Mouse (Mus musculus): ENCODE results near the gene Slc3a2. TPM values are rescaled to one million over a fixed set of nuclear protein-coding genes. Genes with fewer than 3 reads are reported as not detected.

Gene Slc3a2
- polyA plus RNA-seq, 1 experiment from 2014 or later, result 123 TPM

GRCm38 (mm10) chr19:8665746-8666145, 57.4 kb downstream of the Slc3a2 start:
- H3K9ac ChIP-seq, result no peak overlapping the region
- H3K4me1 ChIP-seq, result peaks cover 22% of the 10 kb centered on the region
- no peak overlapping the region for H3K4me3 ChIP-seq (replicated peaks)
- H3K9me3 ChIP-seq (replicated peaks), result no peaks in the 10 kb centered on the region
- H3K27ac ChIP-seq, result no peak overlapping the region
- H3K36me3 ChIP-seq, result no peaks in the 10 kb centered on the region
- no peak for ATAC-seq (replicated peaks; ENCODE audit: low FRiP score)
- no peak overlapping the region for H3K4me2 ChIP-seq
- peaks cover 11% of the 10 kb centered on the region; the same call in 1 of the 2 replicates for H3K27me3 ChIP-seq
- 71% methylated on average over 5 of the region's 5 CpGs for WGBS

DNA sequence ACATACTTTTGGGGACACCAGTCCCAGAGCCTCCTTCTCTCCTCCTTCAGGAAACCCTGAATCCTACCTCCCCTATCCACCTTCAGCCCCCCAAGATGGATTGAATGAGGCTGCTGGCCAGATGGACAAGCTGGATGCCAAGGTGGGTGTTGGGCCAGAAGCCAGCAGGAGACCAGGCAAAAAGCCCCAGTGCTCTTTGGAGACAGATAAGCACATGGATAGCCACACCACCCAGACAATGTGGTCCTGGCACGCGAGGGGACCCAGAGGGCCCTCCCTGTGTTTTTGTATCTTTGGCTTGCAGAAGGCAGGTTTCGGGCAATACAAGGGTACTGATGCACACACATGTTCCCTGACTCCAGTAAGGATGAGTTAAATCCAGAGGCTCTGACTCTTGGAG, 58.3 kb downstream of the Slc3a2 start:
- WGBS, result 89% methylated on average over 3 of the region's 3 CpGs
- Histone ChIP-seq H3K4me1 (peaks cover 22% of the 10 kb centered on the region), H3K9me3 (replicated peaks) (no peaks in the 10 kb centered on the region), H3K27me3 (peaks cover 11% of the 10 kb centered on the region; the same call in 1 of the 2 replicates), H3K27ac (no peak overlapping the region), H3K4me2 (no peak overlapping the region), H3K9ac (no peak overlapping the region), H3K4me3 (replicated peaks) (no peak overlapping the region), H3K36me3 (no peaks in the 10 kb centered on the region)
- no peak for ATAC-seq (replicated peaks; ENCODE audit: low FRiP score)

- H3K27ac ChIP-seq, result no peak overlapping the region
- H3K4me2 ChIP-seq, result peak overlapping the region; percentile 17
- H3K9ac ChIP-seq, result no peak overlapping the region
- ATAC-seq (replicated peaks; ENCODE audit: low FRiP score), result no peak
- 48% methylated on average over 10 of the region's 10 CpGs for WGBS
- no peaks in the 10 kb centered on the region for H3K36me3 ChIP-seq
- H3K4me1 ChIP-seq, result peaks cover 22% of the 10 kb centered on the region
- H3K27me3 ChIP-seq, result peaks cover 11% of the 10 kb centered on the region; the same call in 1 of the 2 replicates
- H3K9me3 ChIP-seq (replicated peaks), result no peaks in the 10 kb centered on the region
- H3K4me3 ChIP-seq (replicated peaks), result no peak overlapping the region
These were observed 59.2 kb downstream of the Slc3a2 start for GRCm38 (mm10) chr19:8663911-8664421.

DNA sequence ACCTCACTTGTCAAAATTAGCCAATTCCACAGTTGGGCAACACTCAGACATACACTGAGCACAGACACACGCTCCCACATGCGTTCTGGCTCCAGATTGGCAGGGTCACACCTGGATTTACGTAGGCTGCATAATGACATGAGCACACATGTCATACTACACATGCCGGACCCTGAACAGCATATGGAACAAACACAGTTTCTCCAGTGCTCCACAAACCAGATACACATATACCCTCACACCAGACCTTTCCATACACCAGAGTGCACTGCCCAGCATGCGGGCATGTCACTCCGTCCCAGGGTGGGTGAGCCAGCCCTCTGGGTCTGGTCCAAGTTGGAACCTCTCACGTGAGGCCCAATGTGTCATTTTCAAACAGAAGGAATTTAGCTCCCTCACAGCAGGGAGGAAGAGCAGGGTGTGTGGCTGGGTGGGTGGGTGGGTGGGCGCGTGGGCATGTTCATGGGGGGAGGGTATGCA, 59.8 kb downstream of the Slc3a2 start, which contains the start of gene Chrm1:
Chrm1 (plus strand) TSS at position 430 of the 480 bp plus-strand sequence.
- Histone ChIP-seq H3K27me3 (peaks cover 11% of the 10 kb centered on the region; the same call in 1 of the 2 replicates), H3K4me2 (peak within 1 kb of the TSS; percentile 81), H3K9ac (no peak within 1 kb of the TSS), H3K36me3 (no peaks in the 10 kb centered on the region), H3K27ac (no peak within 1 kb of the TSS), H3K4me1 (peaks cover 22% of the 10 kb centered on the region), H3K9me3 (replicated peaks) (no peaks in the 10 kb centered on the region), H3K4me3 (replicated peaks) (no peak within 1 kb of the TSS)
- 0 out of 2 replicates have a peak, but pooled peaks have one; percentile 10 for ATAC-seq (replicated peaks; ENCODE audit: low FRiP score)
- 71% methylated on average over 9 of the region's 9 CpGs for WGBS

GRCm38 (mm10) chr19:8662337-8662736, 60.8 kb downstream of the Slc3a2 start:
- ATAC-seq (replicated peaks; ENCODE audit: low FRiP score), result peak; percentile 50; the same call in 1 of the 2 replicates
- WGBS, result 4% methylated on average over 11 of the region's 11 CpGs
- Histone ChIP-seq H3K4me3 (replicated peaks) (peak overlapping the region; percentile 43), H3K4me2 (peak overlapping the region; percentile 81), H3K27me3 (peaks cover 11% of the 10 kb centered on the region; the same call in 1 of the 2 replicates), H3K4me1 (peaks cover 22% of the 10 kb centered on the region), H3K27ac (no peak overlapping the region), H3K9me3 (replicated peaks) (no peaks in the 10 kb centered on the region), H3K36me3 (no peaks in the 10 kb centered on the region), H3K9ac (peak overlapping the region; percentile 34)

GRCm38 (mm10) chr19:8661821-8662307, 61.3 kb downstream of the Slc3a2 start:
- no peaks in the 10 kb centered on the region for H3K36me3 ChIP-seq
- ATAC-seq (replicated peaks; ENCODE audit: low FRiP score), result peak; percentile 36

More at GRCm38 (mm10) chr19:8661821-8662307, 61.3 kb downstream of the Slc3a2 start:
- H3K27ac ChIP-seq, result no peak overlapping the region
- H3K4me1 ChIP-seq, result peaks cover 22% of the 10 kb centered on the region
- H3K9me3 ChIP-seq (replicated peaks), result no peaks in the 10 kb centered on the region
- 2% methylated on average over 35 of the region's 35 CpGs for WGBS
- peak overlapping the region; percentile 81 for H3K4me2 ChIP-seq
- H3K27me3 ChIP-seq, result peaks cover 11% of the 10 kb centered on the region; the same call in 1 of the 2 replicates
- peak overlapping the region; percentile 43 for H3K4me3 ChIP-seq (replicated peaks)
- H3K9ac ChIP-seq, result peak overlapping the region; percentile 34

Small RNAs within 50 kb of the gene (microRNA-seq; reads per million reads assigned to microRNA genes)
- gene Mir6992, result not detected

Other genes starting within 250 kb of the Slc3a2 start
- gene Slc22a8, start 132.1 kb downstream of the Slc3a2 start, polyA plus RNA-seq (2015; fragmentation: Nextera tagmentation; extraction: Ambion mirVana), result 6.8 and 8.3 TPM in 2 replicates
- gene Slc22a6, start 105.3 kb downstream of the Slc3a2 start, polyA plus RNA-seq (2015; fragmentation: Nextera tagmentation; extraction: Ambion mirVana), result 21.6 and 26.5 TPM in 2 replicates
- 0.06 and 0.14 TPM in 2 replicates for gene Chrm1, start 59.6 kb downstream of the Slc3a2 start, polyA plus RNA-seq (2015; fragmentation: Nextera tagmentation; extraction: Ambion mirVana)
- 90.1 and 94.2 TPM in 2 replicates for gene Wdr74, start 12.5 kb upstream of the Slc3a2 start, polyA plus RNA-seq (2015; fragmentation: Nextera tagmentation; extraction: Ambion mirVana)
- gene 1700092M07Rik, start 17.3 kb upstream of the Slc3a2 start, polyA plus RNA-seq (2015; fragmentation: Nextera tagmentation; extraction: Ambion mirVana), result 2.0 and 2.6 TPM in 2 replicates
- 132 and 145 TPM in 2 replicates for gene Stx5a, start 18.0 kb upstream of the Slc3a2 start, polyA plus RNA-seq (2015; fragmentation: Nextera tagmentation; extraction: Ambion mirVana)
- gene Nxf1, start 33.7 kb upstream of the Slc3a2 start, polyA plus RNA-seq (2015; fragmentation: Nextera tagmentation; extraction: Ambion mirVana), result 183 and 189 TPM in 2 replicates
- 206 and 220 TPM in 2 replicates for gene Tmem223, start 47.6 kb upstream of the Slc3a2 start, polyA plus RNA-seq (2015; fragmentation: Nextera tagmentation; extraction: Ambion mirVana)
- 83.6 and 85.6 TPM in 2 replicates for gene Tmem179b, start 51.1 kb upstream of the Slc3a2 start, polyA plus RNA-seq (2015; fragmentation: Nextera tagmentation; extraction: Ambion mirVana)
- gene Taf6l, start 63.0 kb upstream of the Slc3a2 start, polyA plus RNA-seq (2015; fragmentation: Nextera tagmentation; extraction: Ambion mirVana), result 31.5 and 35.1 TPM in 2 replicates
- gene Polr2g, start 75.2 kb upstream of the Slc3a2 start, polyA plus RNA-seq (2015; fragmentation: Nextera tagmentation; extraction: Ambion mirVana), result 172 and 187 TPM in 2 replicates
- gene Zbtb3, start 79.2 kb upstream of the Slc3a2 start, polyA plus RNA-seq (2015; fragmentation: Nextera tagmentation; extraction: Ambion mirVana), result 5.1 and 5.7 TPM in 2 replicates
- 61.7 and 62.7 TPM in 2 replicates for gene Ttc9c, start 96.0 kb upstream of the Slc3a2 start, polyA plus RNA-seq (2015; fragmentation: Nextera tagmentation; extraction: Ambion mirVana)
- 5.6 and 6.4 TPM in 2 replicates for gene Hnrnpul2, start 96.6 kb upstream of the Slc3a2 start, polyA plus RNA-seq (2015; fragmentation: Nextera tagmentation; extraction: Ambion mirVana)
- not detected in 2 replicates for gene AC129217.1, start 106.4 kb upstream of the Slc3a2 start, polyA plus RNA-seq (2015; fragmentation: Nextera tagmentation; extraction: Ambion mirVana)
- 52.1 and 58.1 TPM in 2 replicates for gene Bscl2, start 114.1 kb upstream of the Slc3a2 start, polyA plus RNA-seq (2015; fragmentation: Nextera tagmentation; extraction: Ambion mirVana)
- gene Gng3, start 115.8 kb upstream of the Slc3a2 start, polyA plus RNA-seq (2015; fragmentation: Nextera tagmentation; extraction: Ambion mirVana), result 4.8 and 8.5 TPM in 2 replicates
- gene Lrrn4cl, start 127.4 kb upstream of the Slc3a2 start, polyA plus RNA-seq (2015; fragmentation: Nextera tagmentation; extraction: Ambion mirVana), result 0.84 and 1.3 TPM in 2 replicates
- gene Ubxn1, start 148.1 kb upstream of the Slc3a2 start, polyA plus RNA-seq (2015; fragmentation: Nextera tagmentation; extraction: Ambion mirVana), result 192 and 195 TPM in 2 replicates
- 69.5 and 72.8 TPM in 2 replicates for gene Uqcc3, start 157.6 kb upstream of the Slc3a2 start, polyA plus RNA-seq (2015; fragmentation: Nextera tagmentation; extraction: Ambion mirVana)
- 82.3 and 111 TPM in 2 replicates for gene Lbhd1, start 160.4 kb upstream of the Slc3a2 start, polyA plus RNA-seq (2015; fragmentation: Nextera tagmentation; extraction: Ambion mirVana)
- gene Gm49403, start 160.6 kb upstream of the Slc3a2 start, polyA plus RNA-seq (2015; fragmentation: Nextera tagmentation; extraction: Ambion mirVana), result not detected in 2 replicates
- gene 1810009A15Rik, start 165.5 kb upstream of the Slc3a2 start, polyA plus RNA-seq (2015; fragmentation: Nextera tagmentation; extraction: Ambion mirVana), result 100 TPM in 2 replicates
- gene Gm49416, start 165.6 kb upstream of the Slc3a2 start, polyA plus RNA-seq (2015; fragmentation: Nextera tagmentation; extraction: Ambion mirVana), result not detected in 2 replicates
- gene Ints5, start 169.6 kb upstream of the Slc3a2 start, polyA plus RNA-seq (2015; fragmentation: Nextera tagmentation; extraction: Ambion mirVana), result 42.4 and 47.4 TPM in 2 replicates
- gene Ganab, start 174.7 kb upstream of the Slc3a2 start, polyA plus RNA-seq (2015; fragmentation: Nextera tagmentation; extraction: Ambion mirVana), result 126 and 130 TPM in 2 replicates
- 51.2 and 51.8 TPM in 2 replicates for gene B3gat3, start 197.0 kb upstream of the Slc3a2 start, polyA plus RNA-seq (2015; fragmentation: Nextera tagmentation; extraction: Ambion mirVana)
- 3.9 and 4.9 TPM in 2 replicates for gene Rom1, start 206.0 kb upstream of the Slc3a2 start, polyA plus RNA-seq (2015; fragmentation: Nextera tagmentation; extraction: Ambion mirVana)
- gene Eml3, start 206.2 kb upstream of the Slc3a2 start, polyA plus RNA-seq (2015; fragmentation: Nextera tagmentation; extraction: Ambion mirVana), result 28.7 and 33.5 TPM in 2 replicates
- 166 and 168 TPM in 2 replicates for gene Mta2, start 218.5 kb upstream of the Slc3a2 start, polyA plus RNA-seq (2015; fragmentation: Nextera tagmentation; extraction: Ambion mirVana)
- gene Tut1, start 230.5 kb upstream of the Slc3a2 start, polyA plus RNA-seq (2015; fragmentation: Nextera tagmentation; extraction: Ambion mirVana), result 32.9 and 33.5 TPM in 2 replicates
- gene Eef1g, start 243.7 kb upstream of the Slc3a2 start, polyA plus RNA-seq (2015; fragmentation: Nextera tagmentation; extraction: Ambion mirVana), result 467 and 476 TPM in 2 replicates

All from kidney, embryonic 15.5 days (tissue).